Mouse (Mus musculus): ENCODE measurements at regions not wholly inside any gene's neighbourhood (a gene's known extent, or its start where the extent isn't known, plus 50 kb on each side); places are given as distances from the start of the nearest gene placed in this dataset.

GRCm38 (mm10) chr6:98693411-98693810 is 350.9 kb upstream of the Gm765 start:
- WGBS (ENCODE audit: insufficient replicate concordance), result 72% methylated on average over 8 of the region's 8 CpGs
- Histone ChIP-seq H3K4me1 (replicated peaks; ENCODE audit: control insufficient read depth in 2 of 2, insufficient read depth in 2 of 2, low read length in 1 of 2) (no peaks in the 10 kb centered on the region), H3K9ac (replicated peaks) (no peak overlapping the region), H3K9me3 (ENCODE audit: control insufficient read depth, low read length) (no peaks in the 10 kb centered on the region), H3K4me2 (ENCODE audit: low read depth) (no peak overlapping the region), H3K4me3 (ENCODE audit: insufficient read depth in 1 of 2, low read depth in 2 of 2, low read length in 2 of 2) (no peak overlapping the region), H3K36me3 (replicated peaks; ENCODE audit: control insufficient read depth, insufficient read depth, low read depth) (no peaks in the 10 kb centered on the region), H3K27ac (no peak overlapping the region), H3K27me3 (ENCODE audit: control insufficient read depth, insufficient read depth, low read length) (no peaks in the 10 kb centered on the region)
- no peak for TF ChIP-seq EP300 (IDR thresholded peaks at IDR 0.05; ENCODE audit: low read depth)
- no peak for TF ChIP-seq CTCF (IDR thresholded peaks at IDR 0.05; ENCODE audit: low read depth)
- ATAC-seq (ENCODE audit: insufficient read depth) (no peak), DNase-seq (ENCODE audit: low read depth in 3 of 3, low spot score in 3 of 3) (no peak)

DNA sequence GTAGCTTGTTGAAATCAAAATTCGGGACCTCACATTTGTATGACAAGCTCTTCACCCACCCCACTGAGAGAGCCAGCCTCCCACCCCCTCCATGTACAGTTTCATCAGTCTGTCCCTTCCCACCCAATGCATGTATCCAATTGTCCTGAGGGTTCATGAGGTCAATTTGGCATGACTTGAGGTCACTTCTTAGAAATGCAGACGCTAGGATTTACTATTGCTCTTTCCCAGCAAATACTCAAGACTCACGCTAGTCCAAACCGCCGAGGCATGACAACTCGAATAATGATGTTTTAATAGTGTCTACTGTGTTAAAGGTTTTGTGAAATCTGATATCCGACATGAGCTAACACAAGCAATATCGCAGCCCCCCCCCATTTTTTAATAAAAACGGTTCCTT is 347.6 kb upstream of the Gm765 start:
- no peak for TF ChIP-seq CTCF (IDR thresholded peaks at IDR 0.05; ENCODE audit: low read depth)
- no peak for TF ChIP-seq EP300 (IDR thresholded peaks at IDR 0.05; ENCODE audit: low read depth)
- Histone ChIP-seq H3K36me3 (replicated peaks; ENCODE audit: control insufficient read depth, insufficient read depth, low read depth) (no peaks in the 10 kb centered on the region), H3K4me3 (ENCODE audit: insufficient read depth in 1 of 2, low read depth in 2 of 2, low read length in 2 of 2) (no peak overlapping the region), H3K9ac (replicated peaks) (no peak overlapping the region), H3K27me3 (ENCODE audit: control insufficient read depth, insufficient read depth, low read length) (no peaks in the 10 kb centered on the region), H3K4me1 (replicated peaks; ENCODE audit: control insufficient read depth in 2 of 2, insufficient read depth in 2 of 2, low read length in 1 of 2) (no peaks in the 10 kb centered on the region), H3K9me3 (ENCODE audit: control insufficient read depth, low read length) (no peaks in the 10 kb centered on the region), H3K4me2 (ENCODE audit: low read depth) (no peak overlapping the region), H3K27ac (no peak overlapping the region)
- DNase-seq (ENCODE audit: low read depth in 3 of 3, low spot score in 3 of 3) (no peak), ATAC-seq (ENCODE audit: insufficient read depth) (no peak)
- 70% methylated on average over 9 of the region's 9 CpGs for WGBS (ENCODE audit: insufficient replicate concordance)

DNA sequence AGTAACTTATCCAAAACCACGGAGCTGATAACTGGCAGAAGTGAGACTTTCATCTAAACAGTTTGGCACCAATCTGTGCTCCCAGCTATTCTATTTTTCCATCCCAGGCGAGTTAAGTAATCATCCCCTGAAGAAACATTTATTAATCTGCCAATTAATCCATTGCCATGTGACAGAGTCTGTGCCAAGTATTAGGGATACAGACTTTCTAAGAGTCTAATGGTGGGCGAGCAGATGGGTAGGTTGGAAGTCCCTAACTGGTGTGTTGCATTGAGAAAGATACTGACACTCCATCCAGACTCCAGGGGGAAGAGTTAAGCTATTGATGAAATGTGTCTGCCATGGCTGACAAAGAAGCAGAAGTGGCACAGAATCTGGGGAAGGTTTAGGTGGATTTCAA is 346.8 kb upstream of the Gm765 start:
- WGBS (ENCODE audit: insufficient replicate concordance), result 48% methylated on average over 3 of the region's 3 CpGs
- H3K27me3 ChIP-seq (ENCODE audit: control insufficient read depth, insufficient read depth, low read length), result no peaks in the 10 kb centered on the region
- no peak overlapping the region for H3K9ac ChIP-seq (replicated peaks)
- H3K4me2 ChIP-seq (ENCODE audit: low read depth), result no peak overlapping the region
- no peak overlapping the region for H3K27ac ChIP-seq
- ATAC-seq (ENCODE audit: insufficient read depth) (no peak), DNase-seq (ENCODE audit: low read depth in 3 of 3, low spot score in 3 of 3) (no peak)
- TF ChIP-seq EP300 (IDR thresholded peaks at IDR 0.05; ENCODE audit: low read depth) (no peak), CTCF (IDR thresholded peaks at IDR 0.05; ENCODE audit: low read depth) (no peak)
- H3K9me3 ChIP-seq (ENCODE audit: control insufficient read depth, low read length), result no peaks in the 10 kb centered on the region
- no peak overlapping the region for H3K4me3 ChIP-seq (ENCODE audit: insufficient read depth in 1 of 2, low read depth in 2 of 2, low read length in 2 of 2)
- H3K4me1 ChIP-seq (replicated peaks; ENCODE audit: control insufficient read depth in 2 of 2, insufficient read depth in 2 of 2, low read length in 1 of 2), result no peaks in the 10 kb centered on the region
- H3K36me3 ChIP-seq (replicated peaks; ENCODE audit: control insufficient read depth, insufficient read depth, low read depth), result no peaks in the 10 kb centered on the region

GRCm38 (mm10) chr6:98688624-98689023 is 346.1 kb upstream of the Gm765 start:
- no peak for TF ChIP-seq EP300 (IDR thresholded peaks at IDR 0.05; ENCODE audit: low read depth)
- Histone ChIP-seq H3K4me1 (replicated peaks; ENCODE audit: control insufficient read depth in 2 of 2, insufficient read depth in 2 of 2, low read length in 1 of 2) (no peaks in the 10 kb centered on the region), H3K9ac (replicated peaks) (no peak overlapping the region), H3K4me3 (ENCODE audit: insufficient read depth in 1 of 2, low read depth in 2 of 2, low read length in 2 of 2) (no peak overlapping the region), H3K36me3 (replicated peaks; ENCODE audit: control insufficient read depth, insufficient read depth, low read depth) (no peaks in the 10 kb centered on the region), H3K9me3 (ENCODE audit: control insufficient read depth, low read length) (no peaks in the 10 kb centered on the region), H3K27ac (no peak overlapping the region), H3K4me2 (ENCODE audit: low read depth) (no peak overlapping the region), H3K27me3 (ENCODE audit: control insufficient read depth, insufficient read depth, low read length) (no peaks in the 10 kb centered on the region)
- DNase-seq (ENCODE audit: low read depth in 3 of 3, low spot score in 3 of 3), result no peak
- ATAC-seq (ENCODE audit: insufficient read depth), result no peak
- 78% methylated on average over 2 of the region's 2 CpGs for WGBS (ENCODE audit: insufficient replicate concordance)

DNA sequence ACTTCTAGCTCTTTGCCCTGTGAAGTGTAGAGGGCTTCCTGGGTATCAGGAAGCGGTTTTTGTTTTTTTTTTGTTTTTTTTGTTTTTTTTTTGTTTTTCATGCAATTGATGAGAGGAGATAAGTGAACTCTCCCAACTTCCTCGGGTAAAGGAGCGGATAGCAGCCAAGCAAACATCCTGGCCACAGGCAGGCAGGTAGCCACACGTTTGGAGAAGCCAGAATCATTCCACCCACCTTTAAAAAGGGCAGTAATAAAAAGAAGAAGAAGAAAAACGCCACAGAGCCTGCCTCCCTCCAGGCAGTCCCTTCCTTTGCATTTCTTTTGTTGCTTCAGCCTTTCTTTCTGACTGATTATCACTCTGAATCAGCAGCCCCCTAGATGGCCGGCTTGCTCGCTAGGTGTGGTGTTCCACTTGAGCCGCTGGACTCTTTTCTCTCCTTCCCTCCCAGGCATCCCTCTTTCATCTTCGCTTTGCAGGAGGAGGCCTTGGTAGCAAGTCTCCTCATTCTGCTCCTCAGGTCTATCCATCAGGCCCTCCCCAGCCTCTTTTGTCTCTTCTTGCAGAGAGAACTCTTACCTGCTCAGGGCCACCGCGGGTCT is 323.9 kb upstream of the Gm765 start:
- Histone ChIP-seq H3K9me3 (ENCODE audit: control insufficient read depth, low read length) (no peaks in the 10 kb centered on the region), H3K27ac (no peak overlapping the region), H3K4me2 (ENCODE audit: low read depth) (no peak overlapping the region), H3K9ac (replicated peaks) (no peak overlapping the region), H3K27me3 (ENCODE audit: control insufficient read depth, insufficient read depth, low read length) (no peaks in the 10 kb centered on the region), H3K4me1 (replicated peaks; ENCODE audit: control insufficient read depth in 2 of 2, insufficient read depth in 2 of 2, low read length in 1 of 2) (no peaks in the 10 kb centered on the region), H3K36me3 (replicated peaks; ENCODE audit: control insufficient read depth, insufficient read depth, low read depth) (no peaks in the 10 kb centered on the region), H3K4me3 (ENCODE audit: insufficient read depth in 1 of 2, low read depth in 2 of 2, low read length in 2 of 2) (no peak overlapping the region)
- TF ChIP-seq CTCF (IDR thresholded peaks at IDR 0.05; ENCODE audit: low read depth), result no peak
- TF ChIP-seq EP300 (IDR thresholded peaks at IDR 0.05; ENCODE audit: low read depth), result no peak
- ATAC-seq (ENCODE audit: insufficient read depth) (no peak), DNase-seq (ENCODE audit: low read depth in 3 of 3, low spot score in 3 of 3) (no peak)
- WGBS (ENCODE audit: insufficient replicate concordance), result 23% methylated on average over 11 of the region's 11 CpGs

All from liver, embryonic 14.5 days (tissue).